Mouse (Mus musculus): ENCODE measurements around the gene Agr3. TPM values are rescaled to one million over a fixed set of nuclear protein-coding genes. Genes with fewer than 3 reads are reported as not detected.

The Agr3 gene
- polyA plus RNA-seq, 1 experiment, result not detected

DNA sequence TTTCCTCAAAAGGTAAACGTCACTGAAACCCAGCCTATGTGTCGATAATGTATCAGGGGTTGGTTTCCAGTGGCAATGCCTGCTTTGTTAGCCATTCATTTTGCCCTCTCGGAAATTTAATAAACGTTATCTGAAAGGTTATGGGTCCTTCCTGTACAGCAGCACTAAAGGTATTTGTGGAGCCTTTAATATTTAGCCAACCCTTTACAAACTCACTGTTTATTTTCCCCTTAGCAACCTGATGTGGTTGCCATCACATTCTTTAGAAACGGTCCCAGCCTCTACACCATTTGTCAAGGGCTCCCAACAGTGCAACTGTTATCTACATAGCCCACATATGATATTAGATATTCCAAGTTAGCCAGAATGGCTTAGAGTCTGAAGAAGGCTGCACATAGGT is 54.2 kb downstream of the Agr3 start:
- Histone ChIP-seq H3K4me3 (ENCODE audit: insufficient read depth, low read length) (no peak overlapping the region), H3K27ac (ENCODE audit: insufficient read depth, low read length) (no peak overlapping the region), H3K4me1 (ENCODE audit: control insufficient read depth, insufficient read depth, low read length) (no peaks in the 10 kb centered on the region)
- TF ChIP-seq CTCF (IDR thresholded peaks at IDR 0.05; ENCODE audit: extremely low read depth, insufficient read depth, low read length) (no peak), POLR2A (IDR thresholded peaks at IDR 0.05; ENCODE audit: extremely low read depth, insufficient read depth, low read length) (no peak)

DNA sequence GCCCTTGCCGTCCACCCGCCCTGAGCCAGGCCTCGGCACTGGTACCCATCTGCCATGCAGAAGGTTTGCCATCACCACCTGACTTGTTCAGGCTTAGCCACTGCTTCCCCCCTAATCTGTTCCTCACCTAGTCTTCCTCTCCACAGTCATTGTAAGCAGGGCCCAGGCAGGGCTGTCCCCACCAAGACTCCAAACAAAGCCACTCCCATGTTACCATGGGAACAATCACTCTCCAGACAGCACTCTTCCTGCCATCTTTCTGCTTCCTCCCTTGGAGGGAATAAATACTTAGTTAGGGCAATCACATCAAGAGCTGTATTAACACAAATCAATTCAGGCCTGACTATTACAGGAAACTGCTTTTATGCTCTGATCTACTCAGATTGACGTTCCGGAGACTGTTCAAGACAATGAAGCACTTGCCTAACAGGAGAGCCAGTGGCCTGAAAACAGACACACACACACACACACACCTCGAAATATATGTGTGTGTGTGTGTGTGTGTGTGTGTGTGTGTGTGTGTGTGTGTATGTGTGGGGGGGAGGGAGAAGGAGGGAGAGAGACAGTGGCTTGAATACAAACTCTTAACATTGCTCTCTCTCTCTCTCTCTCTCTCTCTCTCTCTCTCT is 56.4 kb downstream of the Agr3 start:
- TF ChIP-seq POLR2A (IDR thresholded peaks at IDR 0.05; ENCODE audit: extremely low read depth, insufficient read depth, low read length) (no peak), CTCF (IDR thresholded peaks at IDR 0.05; ENCODE audit: extremely low read depth, insufficient read depth, low read length) (no peak)
- H3K27ac ChIP-seq (ENCODE audit: insufficient read depth, low read length), result no peak overlapping the region
- H3K4me3 ChIP-seq (ENCODE audit: insufficient read depth, low read length), result no peak overlapping the region
- no peaks in the 10 kb centered on the region for H3K4me1 ChIP-seq (ENCODE audit: control insufficient read depth, insufficient read depth, low read length)

DNA sequence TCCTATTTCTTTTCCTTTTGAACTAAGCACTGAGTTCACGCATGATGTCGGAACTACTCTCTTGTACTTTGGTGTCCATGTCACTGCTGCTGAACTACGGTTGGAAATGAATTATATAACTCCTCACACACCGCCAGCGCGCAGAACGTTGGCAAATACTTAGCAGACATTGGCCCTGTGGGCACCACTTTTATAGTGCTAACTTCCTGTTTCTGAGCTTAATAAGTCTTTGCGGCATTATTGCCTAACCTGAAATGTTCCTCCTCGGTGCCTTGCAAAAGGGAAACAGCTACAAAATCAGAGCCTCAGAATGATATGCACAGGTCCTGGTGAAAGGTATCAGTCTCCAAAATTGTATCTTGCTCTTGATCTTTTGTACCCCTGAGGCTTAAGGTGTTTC is 58.1 kb downstream of the Agr3 start:
- Histone ChIP-seq H3K4me1 (ENCODE audit: control insufficient read depth, insufficient read depth, low read length) (no peaks in the 10 kb centered on the region), H3K4me3 (ENCODE audit: insufficient read depth, low read length) (no peak overlapping the region), H3K27ac (ENCODE audit: insufficient read depth, low read length) (no peak overlapping the region)
- no peak for TF ChIP-seq POLR2A (IDR thresholded peaks at IDR 0.05; ENCODE audit: extremely low read depth, insufficient read depth, low read length)
- no peak for TF ChIP-seq CTCF (IDR thresholded peaks at IDR 0.05; ENCODE audit: extremely low read depth, insufficient read depth, low read length)

DNA sequence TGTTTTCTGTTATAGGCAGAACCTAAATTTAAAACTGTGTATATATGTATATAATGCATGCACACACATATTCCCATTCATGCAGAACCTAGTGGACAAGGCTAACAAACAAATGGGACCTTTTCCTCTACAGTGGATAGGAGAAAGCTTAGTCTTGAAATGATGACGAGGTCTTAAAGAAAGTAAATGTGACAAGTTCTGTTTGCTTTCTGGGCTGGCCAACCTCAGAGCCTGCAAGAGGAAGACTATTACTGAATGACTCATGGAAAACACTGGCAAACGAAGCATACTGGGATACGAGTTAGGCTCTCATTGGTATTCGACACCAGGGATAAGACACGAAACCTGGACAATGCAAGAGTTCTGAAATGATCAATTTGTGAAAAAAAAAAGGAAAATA is 59.3 kb downstream of the Agr3 start:
- H3K4me3 ChIP-seq (ENCODE audit: insufficient read depth, low read length), result no peak overlapping the region
- no peak overlapping the region for H3K27ac ChIP-seq (ENCODE audit: insufficient read depth, low read length)
- TF ChIP-seq CTCF (IDR thresholded peaks at IDR 0.05; ENCODE audit: extremely low read depth, insufficient read depth, low read length), result no peak
- TF ChIP-seq POLR2A (IDR thresholded peaks at IDR 0.05; ENCODE audit: extremely low read depth, insufficient read depth, low read length), result no peak
- H3K4me1 ChIP-seq (ENCODE audit: control insufficient read depth, insufficient read depth, low read length), result no peaks in the 10 kb centered on the region

DNA sequence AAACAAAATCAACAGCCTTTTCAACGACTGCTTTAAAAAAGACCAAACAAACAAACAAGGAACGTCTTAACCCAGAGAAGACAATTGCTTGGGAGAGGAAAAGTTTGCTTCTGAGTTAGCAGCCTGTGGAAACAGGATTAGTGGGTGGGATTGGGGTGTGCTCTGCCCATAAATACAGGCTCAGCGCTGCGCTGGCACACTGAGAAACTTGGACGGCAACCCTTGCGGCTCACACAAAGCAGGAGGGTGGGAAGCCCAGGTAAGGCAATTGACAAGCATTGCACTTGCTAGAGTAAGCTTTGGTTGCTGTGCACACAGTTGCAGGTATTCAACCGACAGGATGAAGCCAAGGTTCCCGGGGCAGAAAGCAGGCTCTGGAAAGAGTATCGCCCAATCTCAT is 67.3 kb downstream of the Agr3 start, which contains the start of gene Agr2:
Gene Agr2, plus strand, starts transcription at position 197 of the 400 bp plus-strand sequence.
- TF ChIP-seq CTCF (IDR thresholded peaks at IDR 0.05; ENCODE audit: extremely low read depth, insufficient read depth, low read length) (no peak), POLR2A (IDR thresholded peaks at IDR 0.05; ENCODE audit: extremely low read depth, insufficient read depth, low read length) (no peak)
- Histone ChIP-seq H3K4me1 (ENCODE audit: control insufficient read depth, insufficient read depth, low read length) (peaks cover under 1% of the 10 kb centered on the region; the same call in 1 of the 2 replicates), H3K27ac (ENCODE audit: insufficient read depth, low read length) (no peak within 1 kb of the TSS), H3K4me3 (ENCODE audit: insufficient read depth, low read length) (no peak within 1 kb of the TSS)

DNA sequence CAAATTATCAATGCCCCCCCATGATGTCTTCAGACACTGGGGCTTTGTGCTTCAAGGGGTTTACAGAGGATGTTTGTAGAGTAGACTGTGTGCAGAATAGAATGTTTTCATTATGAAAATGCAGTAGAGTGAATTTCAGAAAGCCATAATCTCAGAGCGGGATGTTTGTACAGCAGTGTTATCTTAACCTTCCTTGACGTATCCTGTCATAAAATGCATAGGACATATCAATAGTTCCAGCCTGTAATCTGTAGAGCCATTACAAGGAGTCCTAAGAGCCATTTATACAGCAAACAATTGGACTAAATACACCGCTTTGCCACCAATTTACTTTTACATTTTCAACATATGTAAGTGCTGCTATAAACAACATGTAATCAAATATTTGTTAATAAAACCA is 68.2 kb downstream of the Agr3 start:
- Histone ChIP-seq H3K4me1 (ENCODE audit: control insufficient read depth, insufficient read depth, low read length) (peaks cover 2% of the 10 kb centered on the region), H3K27ac (ENCODE audit: insufficient read depth, low read length) (no peak overlapping the region), H3K4me3 (ENCODE audit: insufficient read depth, low read length) (no peak overlapping the region)
- TF ChIP-seq POLR2A (IDR thresholded peaks at IDR 0.05; ENCODE audit: extremely low read depth, insufficient read depth, low read length) (no peak), CTCF (IDR thresholded peaks at IDR 0.05; ENCODE audit: extremely low read depth, insufficient read depth, low read length) (no peak)

DNA sequence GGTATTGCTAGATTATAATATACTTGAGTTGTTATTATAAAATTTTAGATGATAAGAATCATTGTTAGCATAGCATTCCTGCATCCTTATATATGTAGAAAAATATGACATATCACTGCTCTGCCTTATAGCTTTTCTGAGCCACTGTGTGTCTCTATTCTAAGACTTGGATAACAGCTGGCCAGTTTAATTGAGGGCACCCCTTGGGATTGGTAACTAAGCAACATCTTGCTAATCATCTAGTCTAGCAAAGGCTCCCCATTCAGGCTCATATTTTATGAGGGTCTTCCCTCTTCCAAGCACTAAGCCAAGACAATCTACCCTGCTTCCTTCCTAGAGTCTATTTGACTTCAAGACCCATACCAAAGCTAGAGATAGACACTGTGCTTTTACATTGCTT is 68.7 kb downstream of the Agr3 start:
- TF ChIP-seq CTCF (IDR thresholded peaks at IDR 0.05; ENCODE audit: extremely low read depth, insufficient read depth, low read length) (no peak), POLR2A (IDR thresholded peaks at IDR 0.05; ENCODE audit: extremely low read depth, insufficient read depth, low read length) (no peak)
- no peak overlapping the region for H3K27ac ChIP-seq (ENCODE audit: insufficient read depth, low read length)
- H3K4me1 ChIP-seq (ENCODE audit: control insufficient read depth, insufficient read depth, low read length), result peaks cover 2% of the 10 kb centered on the region
- no peak overlapping the region for H3K4me3 ChIP-seq (ENCODE audit: insufficient read depth, low read length)

DNA sequence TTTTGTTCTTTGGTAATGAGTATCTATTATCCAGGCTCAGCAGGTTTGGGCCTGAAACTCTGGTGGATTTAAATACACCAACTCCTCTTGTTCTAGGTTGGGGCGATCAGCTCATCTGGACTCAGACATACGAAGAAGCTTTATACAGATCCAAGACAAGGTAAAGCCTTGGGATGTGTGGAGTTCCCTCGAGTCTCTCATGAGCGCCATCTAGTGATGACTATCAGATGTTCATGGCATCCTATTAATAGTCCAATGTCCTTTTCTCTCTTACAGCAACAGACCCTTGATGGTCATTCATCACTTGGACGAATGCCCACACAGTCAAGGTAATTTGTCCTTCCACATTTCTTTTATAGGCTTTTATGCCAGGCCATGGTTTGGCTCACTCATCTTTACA is 70.4 kb downstream of the Agr3 start:
- no peak overlapping the region for H3K4me3 ChIP-seq (ENCODE audit: insufficient read depth, low read length)
- H3K4me1 ChIP-seq (ENCODE audit: control insufficient read depth, insufficient read depth, low read length), result peaks cover 2% of the 10 kb centered on the region
- no peak overlapping the region for H3K27ac ChIP-seq (ENCODE audit: insufficient read depth, low read length)
- TF ChIP-seq CTCF (IDR thresholded peaks at IDR 0.05; ENCODE audit: extremely low read depth, insufficient read depth, low read length) (peak; percentile 51; the same call in 1 of the 2 replicates), POLR2A (IDR thresholded peaks at IDR 0.05; ENCODE audit: extremely low read depth, insufficient read depth, low read length) (no peak)

Other genes starting within 250 kb of the Agr3 start
- gene Agr2, start 67.3 kb downstream of the Agr3 start, polyA plus RNA-seq (2012; rRNA removed), result 0.15 and 0.28 TPM in 2 replicates
- gene Tspan13, start 116.9 kb downstream of the Agr3 start, polyA plus RNA-seq (2012; rRNA removed), result 168 and 176 TPM in 2 replicates
- 43.1 and 43.5 TPM in 2 replicates for gene Ankmy2, start 231.5 kb downstream of the Agr3 start, polyA plus RNA-seq (2012; rRNA removed)
- 37.2 and 39.3 TPM in 2 replicates for gene Bzw2, start 232.5 kb downstream of the Agr3 start, polyA plus RNA-seq (2012; rRNA removed)

Data from cortical plate, adult 2 months (tissue).